In the genomic region with DNA sequence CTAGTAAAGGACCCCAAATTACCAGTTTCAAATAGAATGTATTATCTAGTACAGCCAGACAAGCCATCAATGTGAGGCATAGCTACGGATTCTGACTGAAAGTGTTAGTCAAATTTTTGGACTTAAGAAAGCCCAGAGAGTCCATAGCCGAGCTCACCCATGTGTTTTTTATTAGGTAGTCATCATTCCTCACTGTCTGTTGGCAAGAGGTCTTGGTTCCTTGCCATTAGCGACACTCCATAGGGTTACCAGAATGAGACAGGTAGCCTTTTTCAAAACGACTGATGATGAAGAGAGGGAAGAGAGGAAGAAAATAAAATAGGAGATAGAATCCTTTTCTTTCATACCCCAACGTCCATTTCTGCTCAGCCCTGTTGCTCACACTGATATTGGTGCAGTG, we compare ENCODE assay signal across 18 mouse cellular contexts.
A peak's percentile ranks its signal among the peaks of the same experiment; 100 is the strongest.
DNase-seq lines count a peak whose midpoint lies in the region; TF ChIP-seq lines count a peak whose summit lies in the region.
"Had no signal": no experiment of that assay in that cellular context is flagged by ENCODE, and none has a peak within 500 bp of the region (broad histone marks: within the 10 kb centered on the region; RNA-seq: fewer than 3 reads in every experiment).

No protein-coding gene starts in this region.

- DNase-seq in heart, adult 11 months, result peak; percentile 53
- DNase-seq in heart, postnatal 36 days, result no peak
- peak; percentile 66 for DNase-seq in 3T3-L1 (ENCODE audit: low read depth, low spot score)
- DNase-seq in spleen, postnatal 10 days (ENCODE audit: low spot score in 2 of 2), result no peak
- DNase-seq: adrenal gland, adult 8-10 months; adrenal gland, postnatal 14 days; adrenal gland, postnatal 36 days; cerebellum, adult 11-12 months; cerebellum, adult 2 months; cerebellum, adult 9-10 months; cerebellum, postnatal 10 days; cerebellum, postnatal 25 days had no signal

- TF ChIP-seq CTCF in embryonic fibroblast, embryonic 13.5 days (IDR thresholded peaks at IDR 0.05; ENCODE audit: borderline replicate concordance, insufficient read depth, low read length), result no peak

- no peak for TF ChIP-seq POLR2A in embryonic fibroblast, embryonic 13.5 days (IDR thresholded peaks at IDR 0.05; ENCODE audit: low read depth, low read length)

- peak overlapping the region; percentile 31; the same call in 1 of the 2 replicates for H3K27ac ChIP-seq in embryonic fibroblast, embryonic 13.5 days (ENCODE audit: insufficient read depth, low read length)
- H3K27ac ChIP-seq: embryonic facial prominence, embryonic 10.5 days; embryonic facial prominence, embryonic 12.5 days; forebrain, embryonic 10.5 days; forebrain, embryonic 12.5 days had no signal

- intact Hi-C loops in heart, postnatal 36 days (cut with DNase I), result no loop called here

- peaks cover 2% of the 10 kb centered on the region for H3K4me1 ChIP-seq in embryonic fibroblast, embryonic 13.5 days (ENCODE audit: control insufficient read depth, insufficient read depth, low read length)
- H3K4me1 ChIP-seq: embryonic facial prominence, embryonic 12.5 days had no signal

- H3K4me3 ChIP-seq in embryonic fibroblast, embryonic 13.5 days (ENCODE audit: insufficient read depth, low read length), result no peak overlapping the region
- H3K4me3 ChIP-seq: embryonic facial prominence, embryonic 10.5 days; embryonic facial prominence, embryonic 12.5 days; erythroblast, embryonic 14.5 days; forebrain, embryonic 10.5 days; forebrain, embryonic 12.5 days had no signal

Comparison
In these comparisons a context has a peak if more than half of its experiments do, and no peak if none do; other contexts are left out.
1. DNase-seq: peak in heart, adult 11 months (single experiment) and 3T3-L1 (single experiment); none in heart, postnatal 36 days (0 of 2) and spleen, postnatal 10 days (0 of 2).